Mouse (Mus musculus) retina, adult 2 months (tissue): ENCODE results near the gene Slc4a2.

Experiments
- DNase-seq: peaks from one replicate; pipeline ENCODE4 v3.0.0-alpha.2; 2012; ENCODE audit warnings: low read depth, low spot score

Gene Slc4a2

DNA sequence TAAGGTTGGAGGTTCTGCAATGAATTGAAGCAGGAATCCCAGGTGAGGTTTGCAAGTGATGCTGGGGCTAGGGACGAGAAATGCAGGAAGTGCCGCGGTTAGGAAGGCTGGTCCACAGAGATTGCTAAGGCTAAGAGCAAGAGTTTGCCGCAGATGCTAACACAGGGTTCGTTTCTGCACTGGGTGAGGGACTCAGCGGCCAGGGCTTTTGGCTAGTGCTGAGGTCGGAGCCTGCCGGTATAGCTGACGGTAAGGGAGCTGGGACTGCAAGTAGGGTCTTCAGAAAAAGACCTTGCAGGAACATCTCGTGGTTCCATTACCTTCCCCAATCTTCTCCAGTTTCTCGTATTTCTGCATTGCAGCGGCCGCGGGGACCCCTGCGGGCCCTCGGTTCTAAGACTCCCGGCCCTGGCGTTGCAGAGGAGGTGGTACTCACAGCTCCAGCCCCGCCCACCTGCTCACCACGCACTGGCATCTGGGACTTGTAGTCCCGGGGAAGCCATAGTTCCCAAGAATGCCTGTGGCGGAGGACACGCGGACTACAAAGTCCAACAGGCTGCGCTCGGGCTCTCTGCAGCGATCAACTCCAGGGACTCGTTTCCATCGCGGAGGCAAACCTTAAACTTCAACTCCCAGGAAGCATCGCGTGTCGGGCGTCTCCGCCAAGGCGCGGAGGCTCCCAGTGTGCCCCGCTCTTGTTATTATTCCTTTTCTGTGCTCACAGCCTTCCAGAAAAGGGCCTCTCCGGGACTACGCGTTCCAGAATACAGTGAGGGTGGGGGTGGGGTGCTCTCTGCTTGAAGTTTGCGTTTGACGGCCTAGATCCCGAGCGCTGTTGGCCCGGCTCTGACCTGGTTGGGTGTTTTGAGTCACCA is at the start of gene Slc4a2, which contains the start of gene Cdk5:
Slc4a2 (plus strand) TSS at position 709 of the 875 bp plus-strand sequence.
Cdk5 (minus strand) TSS at position 402 of the 875 bp plus-strand sequence.
- peak; percentile 94 for DNase-seq

DNA sequence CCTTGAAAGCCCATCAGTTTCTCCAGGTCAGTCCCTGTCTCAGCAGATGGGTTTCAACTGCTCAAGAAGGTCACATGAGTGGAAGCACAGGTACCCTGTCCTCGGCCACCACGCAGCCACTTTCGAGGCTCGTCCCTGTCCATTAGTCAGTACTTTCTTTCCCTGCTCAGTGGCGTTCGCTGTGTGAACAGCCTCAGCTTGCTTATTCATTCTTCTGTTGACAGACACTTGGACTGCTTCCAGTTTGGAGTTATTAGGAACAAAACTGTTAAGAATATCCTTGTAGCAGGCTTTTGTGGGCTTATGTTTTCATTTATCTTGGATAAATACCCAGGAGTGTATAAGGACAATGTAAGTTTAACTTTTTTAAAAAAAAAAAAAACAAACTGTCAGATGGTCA is 49.4 kb upstream of the Slc4a2 start:
- no peak for DNase-seq

DNA sequence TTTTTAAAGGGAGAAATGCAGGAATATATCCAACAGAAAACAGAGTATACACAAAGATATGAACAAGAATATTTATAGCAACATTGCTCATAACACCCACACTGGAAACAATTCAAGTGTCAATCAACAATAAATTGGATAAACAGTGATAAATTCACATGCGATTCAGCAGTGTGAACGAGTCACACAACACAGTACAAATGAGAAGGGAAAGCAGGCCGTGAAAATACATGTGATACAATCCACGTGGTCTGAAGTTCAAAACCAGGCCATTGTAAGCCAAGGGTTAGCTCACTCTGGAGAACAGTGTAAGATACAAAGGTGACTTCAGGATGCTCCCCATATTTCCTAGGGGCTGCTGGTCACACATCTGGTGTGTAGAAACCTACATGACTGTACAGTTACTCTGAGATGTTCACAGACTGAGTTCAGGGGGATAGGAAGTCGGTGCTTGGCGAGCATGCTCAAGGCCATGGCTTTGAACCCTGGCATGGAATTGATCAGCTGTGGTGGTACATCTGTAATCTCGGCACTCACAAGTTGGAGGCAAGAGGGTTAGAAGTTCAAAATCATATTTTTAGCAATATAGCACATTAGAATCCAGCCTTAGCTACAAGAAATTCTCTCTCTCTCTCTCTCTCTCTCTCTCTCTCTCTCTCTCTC is 48.8 kb upstream of the Slc4a2 start:
- DNase-seq = no peak

DNA sequence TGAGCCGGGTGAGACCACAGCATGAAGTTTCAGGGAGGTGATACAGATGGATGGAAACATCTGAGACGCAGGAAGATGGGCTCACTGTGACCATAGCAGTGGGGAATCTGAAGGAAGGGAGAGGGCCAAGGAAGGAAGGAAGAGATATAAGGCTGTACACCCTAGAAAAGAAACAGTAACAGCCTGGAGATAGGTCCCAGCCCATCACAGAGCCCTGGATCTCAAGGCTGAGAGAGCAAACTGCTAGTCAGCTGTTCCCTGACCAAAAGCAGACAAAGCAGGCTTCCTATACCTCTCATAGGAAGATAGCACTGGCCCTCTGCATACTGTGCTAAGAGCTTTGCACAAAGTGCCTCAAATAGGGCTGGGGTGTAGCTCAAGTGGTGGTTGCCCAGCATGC is 44.9 kb upstream of the Slc4a2 start:
- no peak for DNase-seq

DNA sequence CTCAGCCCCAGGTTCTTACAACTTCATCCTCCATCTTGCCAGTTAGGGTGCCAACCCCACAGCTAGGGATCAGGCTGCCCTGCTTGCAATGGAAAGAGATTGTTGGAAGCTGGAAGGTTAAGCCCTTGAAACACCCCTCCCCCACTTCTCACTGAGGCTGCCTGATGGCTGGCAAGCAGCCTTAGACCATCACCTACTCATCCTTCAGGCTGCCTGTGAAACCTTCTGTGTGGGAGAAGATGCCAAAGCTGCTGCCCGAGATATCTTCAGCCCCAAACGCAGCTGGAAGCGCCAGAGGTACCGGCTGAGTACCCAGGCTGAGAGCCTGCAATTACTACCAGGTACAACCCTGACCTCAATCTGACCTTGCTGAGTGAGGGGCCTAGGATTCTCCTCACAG is 44.1 kb upstream of the Slc4a2 start:
- no peak for DNase-seq

DNA sequence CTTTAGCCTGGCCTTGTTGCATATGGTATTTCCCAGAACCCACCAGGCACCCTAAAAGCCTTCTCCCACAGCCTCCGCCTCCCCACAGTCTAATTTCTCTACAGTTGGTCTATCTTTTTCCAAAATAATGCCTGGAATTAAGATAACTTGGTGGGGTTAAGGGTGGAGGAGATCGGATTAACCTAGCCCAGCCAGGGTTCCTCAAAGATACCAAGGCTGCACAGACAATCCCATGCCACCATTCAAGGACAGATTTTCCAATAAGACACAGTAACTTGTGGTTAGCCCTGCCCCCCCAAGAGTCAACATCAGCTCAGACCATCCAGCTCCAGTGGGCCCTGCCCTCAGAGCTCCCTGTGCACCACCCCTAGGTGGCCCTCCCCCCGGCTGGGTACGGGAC is 43.1 kb upstream of the Slc4a2 start:
- DNase-seq = no peak

DNA sequence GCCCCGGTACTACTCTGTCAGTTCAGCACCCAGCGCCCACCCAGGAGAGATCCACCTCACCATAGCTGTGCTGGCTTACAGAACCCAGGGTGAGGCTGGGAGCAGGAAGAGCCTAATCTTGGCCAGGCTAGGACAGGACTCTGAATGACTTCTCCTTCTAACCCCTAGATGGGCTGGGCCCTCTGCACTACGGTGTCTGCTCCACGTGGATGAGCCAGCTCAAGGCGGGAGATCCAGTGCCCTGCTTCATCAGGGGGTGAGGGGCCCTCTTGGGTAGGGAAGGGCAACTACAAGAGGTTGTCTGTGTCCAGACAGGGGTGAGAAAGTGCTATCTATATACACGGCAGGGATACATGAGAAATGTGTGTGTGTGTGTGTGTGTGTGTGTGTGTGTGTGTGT is 42.2 kb upstream of the Slc4a2 start:
- DNase-seq = no peak

DNA sequence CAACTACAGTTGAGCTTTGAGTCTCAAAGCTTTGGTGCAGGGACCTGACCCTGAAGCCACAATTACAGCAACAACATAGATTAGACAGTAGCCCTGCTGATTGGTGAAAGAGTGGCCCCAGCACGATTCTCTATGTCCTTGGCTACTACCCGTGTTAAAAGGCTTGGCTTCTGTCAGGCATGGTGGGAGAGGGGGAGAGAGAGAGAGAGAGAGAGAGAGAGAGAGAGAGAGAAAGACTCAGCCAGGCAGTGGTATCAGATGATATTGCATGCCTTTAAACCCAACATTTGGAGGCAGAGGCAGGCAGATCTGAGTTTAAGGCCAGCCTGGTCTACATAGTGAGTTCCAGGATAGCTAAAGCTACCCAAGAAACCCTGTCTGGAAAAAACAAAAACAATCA is 41.6 kb upstream of the Slc4a2 start:
- DNase-seq = no peak

DNA sequence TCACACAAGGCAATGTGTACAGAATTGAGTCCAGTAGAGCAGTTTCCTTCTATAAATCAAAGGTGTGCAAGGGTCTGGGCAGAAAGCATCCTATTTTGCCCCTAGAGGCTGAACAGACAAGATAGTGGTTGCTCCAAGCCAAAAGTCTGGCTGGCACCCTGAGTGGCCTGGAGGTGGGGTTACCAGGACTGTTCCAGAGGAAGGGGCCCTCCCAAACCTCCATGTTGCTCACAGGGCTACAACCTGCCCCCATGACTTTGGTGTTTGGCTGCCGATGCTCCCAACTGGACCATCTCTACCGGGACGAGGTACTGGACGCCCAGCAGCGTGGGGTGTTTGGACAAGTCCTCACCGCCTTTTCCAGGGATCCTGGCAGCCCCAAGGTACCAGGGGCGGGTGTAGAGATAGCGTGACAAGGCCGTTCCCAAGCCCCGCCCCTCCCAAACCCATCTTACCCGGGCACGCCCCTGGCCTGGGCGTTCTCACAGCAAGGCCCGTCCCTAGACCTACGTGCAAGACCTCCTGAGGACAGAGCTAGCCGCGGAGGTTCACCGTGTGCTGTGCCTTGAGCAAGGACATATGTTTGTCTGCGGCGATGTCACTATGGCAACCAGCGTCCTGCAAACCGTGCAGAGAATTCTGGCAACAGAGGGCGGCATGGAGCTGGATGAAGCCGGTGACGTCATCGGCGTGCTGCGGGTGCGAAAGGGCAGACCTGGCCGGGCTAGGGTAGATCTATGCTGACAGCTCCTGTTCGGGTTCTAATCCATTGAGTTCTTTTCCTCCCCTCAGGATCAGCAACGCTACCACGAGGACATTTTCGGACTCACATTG is 40.4 kb upstream of the Slc4a2 start:
- DNase-seq = peak; percentile 86

DNA sequence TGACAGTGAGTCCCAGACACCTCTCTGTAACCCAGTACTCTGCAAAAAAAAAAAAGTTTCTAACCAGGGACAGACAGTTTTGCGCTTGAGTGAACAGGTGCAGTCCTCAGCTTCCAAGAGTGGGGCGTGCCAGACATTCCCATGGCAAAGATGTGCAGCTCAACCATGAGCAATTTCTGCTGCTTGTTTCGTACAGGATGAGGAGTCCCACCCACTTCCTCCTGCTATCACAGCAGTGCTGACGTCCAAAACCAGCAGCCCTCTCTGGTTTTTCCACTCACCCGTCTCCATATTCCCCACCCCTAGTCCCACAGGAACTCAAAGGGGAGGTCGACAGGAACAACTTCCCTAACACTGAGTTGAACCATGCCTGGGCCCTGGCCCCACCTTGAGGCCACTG is 39.2 kb upstream of the Slc4a2 start:
- no peak for DNase-seq

DNA sequence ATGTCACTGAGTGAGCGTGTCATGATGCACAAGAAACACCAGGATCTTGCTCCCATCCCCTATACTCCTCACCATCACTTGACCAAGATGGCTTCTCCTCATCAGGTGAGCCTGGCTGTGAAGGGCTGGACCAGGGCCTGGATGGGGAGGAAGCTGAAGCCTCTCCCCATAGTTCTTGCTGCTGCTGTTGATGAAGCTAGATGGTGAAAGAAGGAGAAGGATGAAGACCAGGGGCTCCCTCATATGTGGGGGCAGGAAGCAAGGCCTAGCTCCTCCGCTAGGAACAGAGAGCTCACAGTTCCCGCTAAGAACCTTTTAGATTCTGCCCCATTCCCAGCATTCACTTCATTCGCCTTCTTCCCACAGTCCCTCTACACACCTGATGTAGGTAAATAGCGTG is 38.3 kb upstream of the Slc4a2 start:
- DNase-seq = no peak

DNA sequence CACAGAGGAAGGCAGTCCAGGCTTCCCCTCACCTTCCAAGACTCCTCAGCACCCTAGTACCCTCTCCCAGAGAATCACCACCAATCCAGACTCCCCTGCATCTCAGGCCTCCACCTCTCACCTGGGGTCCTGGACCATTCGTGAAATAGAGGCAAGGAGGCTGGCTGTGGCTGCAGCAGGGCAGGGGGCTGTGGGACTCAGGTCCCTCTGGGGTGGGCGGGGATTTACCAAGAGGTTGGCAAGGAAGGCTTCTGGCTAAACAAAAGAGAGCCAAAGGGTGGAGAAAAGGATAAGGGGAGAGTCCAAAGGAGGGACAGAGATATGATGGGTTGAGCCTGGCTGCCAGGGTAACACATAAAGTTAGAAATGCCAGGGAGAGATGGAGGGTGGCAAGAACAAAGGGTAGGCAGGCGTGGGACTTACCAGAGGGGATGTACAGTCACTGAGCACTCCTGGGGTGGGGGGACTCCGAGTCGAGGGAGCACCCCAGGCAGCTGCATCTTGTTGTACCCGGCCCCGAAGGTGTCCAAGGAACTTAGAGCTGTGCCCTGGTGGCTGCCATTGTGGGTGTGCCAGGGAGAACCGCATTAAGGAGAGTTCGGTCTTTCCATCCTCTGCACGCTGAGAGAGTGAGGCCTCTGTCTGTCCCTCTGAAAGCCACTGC is 37.6 kb upstream of the Slc4a2 start:
- no peak for DNase-seq

DNA sequence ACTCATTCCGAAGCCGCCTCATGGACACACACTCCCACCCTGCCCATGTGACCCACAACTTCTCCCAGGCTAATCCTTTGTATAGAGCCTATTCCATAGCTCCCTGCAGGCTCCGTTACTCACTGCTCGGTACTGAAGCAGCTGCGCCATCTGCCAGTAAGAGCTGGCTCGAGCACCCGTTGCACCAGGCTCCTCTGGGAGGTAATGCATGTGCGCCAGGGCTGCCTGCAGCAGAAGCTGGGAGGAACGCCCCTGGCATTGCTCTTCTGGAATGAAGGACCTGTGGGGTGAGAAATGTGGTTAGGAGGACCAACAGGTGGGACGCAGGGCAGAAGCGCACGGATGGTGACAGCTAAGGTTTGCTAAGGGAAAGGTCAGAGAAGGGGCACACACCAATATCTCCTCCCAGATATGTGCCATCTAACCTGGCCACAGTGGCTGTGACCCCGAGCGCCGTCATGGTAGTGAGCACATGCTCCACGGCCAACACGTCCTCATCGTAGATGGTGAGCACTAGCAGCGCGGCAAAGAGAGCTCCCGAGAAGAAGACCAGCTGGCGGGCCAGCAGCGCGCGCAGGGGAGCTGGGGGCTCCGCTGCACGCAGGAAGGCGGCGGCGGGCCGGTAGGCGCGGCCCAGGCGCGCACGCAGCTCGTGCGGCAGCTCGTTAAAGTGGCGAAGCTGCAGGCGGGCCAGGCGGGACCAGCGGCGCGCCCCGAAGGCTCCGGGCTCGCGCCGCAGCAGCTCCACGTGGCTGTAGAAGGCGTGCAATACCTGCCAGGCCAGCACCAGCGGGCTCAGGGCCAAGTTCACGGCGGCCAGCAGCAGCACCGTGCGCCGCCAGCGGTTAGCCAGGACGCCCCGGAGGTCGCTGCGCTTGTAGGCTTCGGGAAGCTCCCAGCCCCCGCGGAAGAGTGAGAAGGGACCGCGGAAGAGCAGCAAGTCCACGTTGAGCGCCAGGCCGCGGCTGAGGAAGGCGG is 36.1 kb upstream of the Slc4a2 start:
- DNase-seq = no peak

DNA sequence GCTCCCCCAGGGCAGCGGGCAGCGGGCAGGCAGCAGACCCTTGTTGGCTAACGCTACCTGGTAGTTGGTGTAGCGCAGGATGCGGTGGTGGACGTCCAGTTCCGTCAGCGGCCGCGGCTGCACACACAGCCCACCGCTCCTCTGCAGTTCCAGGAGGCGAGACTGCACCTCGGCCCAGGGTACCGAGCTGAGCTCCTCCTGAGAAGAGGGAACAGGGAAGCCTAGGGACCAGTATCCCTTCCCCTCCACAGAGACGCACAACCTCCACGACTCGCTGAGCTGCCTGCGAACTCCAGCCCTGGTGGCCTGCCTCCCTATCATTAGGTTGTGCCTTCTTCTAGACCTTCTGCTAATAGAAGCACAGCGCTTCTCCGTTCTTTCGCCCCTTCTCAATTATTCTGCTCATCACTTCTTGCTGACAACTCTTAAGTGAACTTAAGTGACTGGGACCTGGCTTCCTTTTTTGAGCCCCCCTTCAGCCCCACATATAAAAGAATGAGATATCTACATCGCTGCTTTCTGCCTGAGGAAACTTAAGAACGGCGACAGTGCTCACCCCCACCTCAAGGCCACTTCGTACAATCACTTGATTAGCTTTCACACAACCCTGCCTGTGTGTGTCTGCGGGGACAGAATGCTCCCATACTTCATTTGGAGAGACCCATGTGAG is 35.3 kb upstream of the Slc4a2 start:
- DNase-seq = no peak

DNA sequence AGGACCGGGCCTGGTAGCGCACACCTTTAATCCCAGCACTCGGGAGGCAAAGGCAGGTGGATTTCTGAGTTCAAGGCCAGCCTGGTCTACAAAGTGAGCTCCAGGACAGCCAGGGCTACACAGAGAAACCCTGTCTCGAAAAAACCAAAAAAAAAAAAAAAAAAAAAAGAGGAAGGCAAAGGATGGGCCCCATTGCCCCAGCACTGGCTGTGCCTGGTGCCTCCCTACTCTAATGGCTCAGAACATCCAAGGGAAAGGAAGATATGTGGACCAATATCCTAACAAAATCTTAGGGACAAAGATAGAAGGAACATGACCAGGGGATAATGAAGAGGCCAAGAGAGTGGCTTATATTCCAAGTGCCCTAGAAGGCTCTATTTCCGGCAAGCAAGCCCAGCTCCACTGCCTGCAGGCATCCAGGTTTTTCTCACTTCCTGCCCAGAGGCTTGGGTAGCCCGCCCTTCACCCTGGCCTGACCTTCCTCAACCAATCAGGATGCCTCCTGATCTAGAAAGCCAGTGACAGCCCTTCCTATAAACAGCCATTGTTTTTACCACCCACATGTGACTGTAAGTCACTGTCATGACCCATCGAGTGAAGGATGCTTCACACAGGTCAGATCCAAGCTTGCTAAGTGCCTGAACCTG is 34.5 kb upstream of the Slc4a2 start:
- DNase-seq = no peak

DNA sequence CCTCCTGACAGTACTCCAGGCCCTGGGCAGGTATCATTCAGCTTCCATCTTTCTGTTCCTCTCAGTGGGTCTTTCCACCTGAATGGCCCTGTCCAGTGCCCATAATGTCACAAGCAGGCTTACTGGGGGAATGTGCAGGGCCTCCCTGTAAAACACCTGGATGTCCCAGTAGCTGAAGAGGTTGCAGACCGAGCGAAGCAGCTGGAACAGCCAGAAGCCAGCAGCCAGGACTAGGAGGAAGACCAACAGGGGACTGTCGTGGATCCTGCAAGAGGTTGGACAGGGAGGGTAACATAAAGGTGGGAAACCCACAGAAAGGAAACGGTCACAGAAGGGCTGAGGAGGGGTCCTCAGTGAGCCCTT is 34.0 kb upstream of the Slc4a2 start:
- no peak for DNase-seq

DNA sequence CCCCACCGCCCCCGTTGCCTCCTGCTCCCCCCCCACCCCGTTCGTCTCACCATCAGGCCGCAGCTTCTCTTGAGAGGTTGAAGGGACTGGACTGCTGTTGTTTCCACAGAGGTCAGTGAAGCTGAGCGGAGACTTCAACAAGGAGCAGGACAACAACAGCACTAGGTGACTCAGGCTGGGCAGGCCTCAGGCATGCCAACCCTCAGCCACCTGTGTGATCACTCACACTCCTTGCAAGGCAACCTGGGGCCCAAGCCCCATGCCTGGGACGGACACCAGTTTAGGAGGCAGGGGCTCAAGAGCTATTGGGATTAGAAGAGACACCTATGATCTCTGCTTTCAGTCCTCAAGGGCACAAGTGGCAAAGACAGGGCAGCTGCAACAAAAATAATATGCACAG is 31.8 kb upstream of the Slc4a2 start, which contains the start of gene Atg9b:
Atg9b (minus strand) TSS at position 280 of the 400 bp plus-strand sequence.
- no peak for DNase-seq

DNA sequence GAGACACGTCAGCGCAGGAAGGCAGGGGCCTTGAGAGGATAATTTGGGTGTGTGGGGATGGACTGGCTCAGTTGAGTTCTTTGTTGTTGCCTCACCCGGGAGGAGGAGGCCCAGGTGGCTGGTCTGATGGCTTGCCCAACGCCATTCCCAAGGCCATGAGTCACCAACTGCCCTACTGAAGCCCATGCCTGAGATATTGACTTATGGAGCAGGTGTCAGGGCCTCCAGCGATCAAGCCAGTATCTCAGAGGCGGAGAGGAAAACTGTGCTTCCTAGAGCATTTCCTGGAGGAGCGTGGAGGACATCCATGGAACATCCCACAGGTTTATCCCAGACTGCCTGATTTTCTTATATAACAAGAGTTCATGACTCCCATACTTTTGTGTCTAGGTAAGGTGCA is 30.9 kb upstream of the Slc4a2 start:
- no peak for DNase-seq

DNA sequence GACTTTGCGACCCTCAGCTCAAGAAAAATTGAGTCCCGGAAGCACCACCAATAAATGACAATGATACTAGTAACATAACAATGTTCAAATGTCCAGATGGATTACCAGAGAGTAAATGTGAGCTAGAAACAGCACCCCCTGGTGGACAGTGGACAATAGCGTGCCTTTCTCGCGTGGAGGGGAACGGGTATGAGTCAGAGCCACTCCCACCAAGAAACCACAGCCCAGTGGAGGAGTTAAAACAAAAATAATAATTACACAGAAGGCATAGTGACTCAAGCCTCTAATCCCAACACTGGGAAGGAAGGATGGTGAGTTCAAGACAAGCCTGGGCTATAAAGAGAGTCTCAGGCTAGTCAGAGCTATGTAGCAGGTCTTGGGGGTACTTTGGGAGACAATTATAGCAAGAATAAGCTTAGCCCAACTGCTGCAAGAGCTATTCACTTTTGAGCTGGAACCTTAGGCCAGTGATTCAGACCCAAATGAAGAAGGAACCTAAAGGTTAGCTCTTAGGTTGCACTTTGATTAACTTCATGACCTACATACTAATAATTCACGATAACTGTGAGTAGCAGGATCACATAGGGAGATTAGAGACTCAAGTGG is 30.1 kb upstream of the Slc4a2 start, which contains the start of gene Abcb8:
Abcb8 (plus strand) TSS at position 272 of the 606 bp plus-strand sequence.
- DNase-seq = peak; percentile 73
